Mouse (Mus musculus) liver, adult 2 months (tissue): Measurements from ENCODE around the gene Tarbp2. TPM values are rescaled to one million over a fixed set of nuclear protein-coding genes. Genes with fewer than 3 reads are reported as not detected.
A peak's percentile ranks its signal among the peaks of the same experiment; 100 is the strongest.

Source experiments
- DNase-seq: peaks from one replicate; pipeline ENCODE4 v3.0.0-alpha.2; 2011; ENCODE audit warnings: low read depth, low spot score; ENCODE audit errors: extremely low read depth
- H3K27ac ChIP-seq: fragments of 200-500 bp; replicated peaks from 2 replicates; pipeline ENCODE4 v1.5.1; 2012; ENCODE audit warnings: low read depth, mild to moderate bottlenecking, control low read depth, inconsistent platforms, low read length; ENCODE audit not compliant: insufficient read depth
- H3K27me3 ChIP-seq: fragments of 200-500 bp; 2 replicates; pipeline ENCODE4 v1.6.1; 2012; ENCODE audit warnings: mild to moderate bottlenecking, moderate library complexity, low read length, inconsistent platforms; ENCODE audit not compliant: control insufficient read depth, insufficient read depth
- H3K36me3 ChIP-seq: fragments of 200-500 bp; 2 replicates; pipeline ENCODE4 v1.6.1; 2012; ENCODE audit warnings: low read length, inconsistent platforms; ENCODE audit not compliant: control insufficient read depth, insufficient read depth
- H3K4me1 ChIP-seq: fragments of 200-500 bp; 2 replicates; pipeline ENCODE4 v1.6.1; 2011; ENCODE audit warnings: low read length; ENCODE audit not compliant: control insufficient read depth, insufficient read depth
- H3K4me3 ChIP-seq: fragments of 200-500 bp; 2 replicates; pipeline ENCODE4 v1.5.1; 2011; ENCODE audit warnings: low read depth, mild to moderate bottlenecking, control low read depth, low read length, moderate library complexity; ENCODE audit not compliant: insufficient read depth
- H3K79me2 ChIP-seq: fragments of 200-500 bp; 2 replicates; pipeline ENCODE4 v1.6.1; 2012; ENCODE audit warnings: inconsistent platforms, mild to moderate bottlenecking, low read length, moderate library complexity; ENCODE audit not compliant: control insufficient read depth, insufficient read depth
- H3K9ac ChIP-seq: fragments of 200-500 bp; 2 replicates; pipeline ENCODE4 v1.6.1; 2012; ENCODE audit warnings: low read depth, mild to moderate bottlenecking, control low read depth, inconsistent platforms, low read length
- CTCF ChIP-seq: fragments of 200-500 bp; IDR thresholded peaks from 2 replicates; pipeline ENCODE4 v1.5.1; 2011; ENCODE audit warnings: low read depth, low read length, control low read depth
- POLR2A ChIP-seq: fragments of 200-500 bp; IDR thresholded peaks from 2 replicates; pipeline ENCODE4 v1.6.1; 2011; ENCODE audit warnings: low read length, control low read depth; ENCODE audit not compliant: insufficient read depth; ENCODE audit errors: extremely low read depth
- WGBS: fragments of 180-500 bp; shearing (Covaris S2); methylation state at CpG from one replicate; pipeline ENCODE4 v1.1.7; 2018; 5-methylcytosine and 5-hydroxymethylcytosine counted together
- polyA plus RNA-seq: library from polyadenylated mRNA; depleted of rRNA; stranded (reverse); fragments of >200 nt; gene quantifications from 2 replicates; pipeline ENCODE4 v1.2.3, GENCODE M21; 2012
- total RNA-seq: library from RNA; depleted of rRNA; stranded (reverse); fragments of >200 nt; gene quantifications from 2 replicates; pipeline ENCODE4 v1.2.3, GENCODE M21; 2014

Tarbp2 gene
- total and polyA plus RNA-seq, 2 experiments, result 15.2 to 40.6 TPM

DNA sequence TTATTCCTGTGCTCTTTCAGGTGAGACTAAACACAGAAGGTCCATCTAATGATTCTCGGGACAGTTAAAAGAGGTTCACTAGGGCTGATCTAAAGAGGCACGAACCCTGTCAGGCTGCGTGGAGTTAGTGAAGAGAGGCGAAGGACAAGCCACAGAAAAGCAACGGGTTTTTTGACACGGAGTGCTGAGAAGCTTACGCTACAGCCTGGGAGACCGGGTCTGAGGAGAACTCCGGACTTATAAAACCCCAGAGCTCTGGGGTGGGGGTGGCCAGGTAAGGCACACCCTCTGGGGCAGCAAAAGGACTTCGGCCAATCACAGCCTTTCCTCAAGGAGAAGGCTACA is 389 bp upstream of the Tarbp2 start:
- DNase-seq, result no peak
- TF ChIP-seq CTCF, result no peak
- TF ChIP-seq POLR2A, result peak; percentile 85
- peaks cover 3% of the 10 kb centered on the region; the same call in 1 of the 2 replicates for H3K4me1 ChIP-seq
- H3K27ac ChIP-seq, result peak overlapping the region; percentile 69
- no peaks in the 10 kb centered on the region for H3K27me3 ChIP-seq
- peak overlapping the region; percentile 71 for H3K4me3 ChIP-seq
- no peaks in the 10 kb centered on the region for H3K79me2 ChIP-seq
- H3K36me3 ChIP-seq, result no peaks in the 10 kb centered on the region; the same call in 1 of the 2 replicates
- under 1% methylated on average over 10 of the region's 10 CpGs for WGBS
- peak overlapping the region; percentile 61 for H3K9ac ChIP-seq

DNA sequence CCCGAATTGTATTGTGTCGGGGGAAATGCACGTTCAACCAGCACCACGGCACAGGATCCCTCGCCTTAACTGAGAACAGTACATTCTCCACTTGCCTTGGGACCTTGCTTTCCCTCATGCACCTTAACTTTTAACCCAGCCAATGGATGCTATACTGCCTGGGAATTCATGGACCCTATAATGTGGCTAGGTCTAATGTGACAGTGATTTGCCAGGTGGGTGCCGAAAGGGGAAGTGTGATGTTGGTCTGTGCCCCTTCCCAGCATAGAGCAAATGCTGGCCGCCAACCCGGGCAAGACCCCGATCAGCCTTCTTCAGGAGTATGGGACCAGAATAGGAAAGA is 838 bp downstream of the Tarbp2 start:
- peak overlapping the region; percentile 22 for H3K27ac ChIP-seq
- H3K79me2 ChIP-seq, result no peaks in the 10 kb centered on the region
- 7% methylated on average over 9 of the region's 9 CpGs for WGBS
- TF ChIP-seq CTCF (no peak), POLR2A (no peak)
- no peak for DNase-seq
- H3K27me3 ChIP-seq, result no peaks in the 10 kb centered on the region
- peaks cover 3% of the 10 kb centered on the region; the same call in 1 of the 2 replicates for H3K4me1 ChIP-seq
- H3K4me3 ChIP-seq, result peak overlapping the region; percentile 81
- peak overlapping the region; percentile 70 for H3K9ac ChIP-seq
- H3K36me3 ChIP-seq, result peaks cover 2% of the 10 kb centered on the region; the same call in 1 of the 2 replicates

DNA sequence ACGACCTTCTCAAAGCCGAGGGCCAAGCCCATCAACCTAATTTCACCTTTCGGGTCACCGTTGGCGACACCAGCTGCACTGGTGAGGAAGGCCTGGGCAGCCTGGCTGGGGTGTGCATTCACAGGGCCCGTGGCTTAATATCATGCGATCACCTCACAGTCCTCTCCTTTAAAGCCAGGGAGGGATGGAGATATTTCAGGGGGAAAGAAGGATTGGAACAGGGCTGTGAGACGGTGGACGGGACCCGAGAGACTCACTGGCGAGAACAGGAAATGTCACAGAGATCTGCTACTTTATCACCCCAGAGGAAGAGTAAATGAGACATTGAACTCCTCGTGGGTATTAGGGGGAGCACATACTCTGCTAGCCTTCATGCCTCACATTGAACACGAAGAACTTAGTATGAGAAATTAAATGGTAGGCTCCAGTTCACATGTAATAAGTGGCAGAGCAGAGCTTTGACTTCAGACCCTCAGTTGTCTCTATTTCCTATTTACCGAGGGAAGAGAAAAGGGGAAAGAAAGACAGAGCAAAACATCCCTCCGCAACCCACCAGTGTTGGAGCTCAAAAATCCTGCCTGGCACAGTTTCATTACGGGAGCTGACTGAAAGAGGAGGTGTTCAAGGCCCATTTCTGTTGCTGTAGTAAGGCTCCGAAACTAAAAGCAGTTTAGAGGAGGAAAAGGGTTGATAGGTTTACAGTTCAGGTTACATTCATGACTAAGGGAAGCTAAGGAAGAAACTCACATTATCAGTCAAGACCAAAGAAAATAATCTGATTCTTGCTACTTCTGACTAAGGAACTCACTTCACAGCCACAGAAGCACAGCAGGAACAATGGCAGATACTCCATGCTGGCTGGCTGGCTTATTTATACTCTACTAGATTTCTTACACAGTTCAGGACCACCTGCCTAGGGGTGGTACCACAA is 1.5 kb downstream of the Tarbp2 start:
- Histone ChIP-seq H3K36me3 (peaks cover 2% of the 10 kb centered on the region; the same call in 1 of the 2 replicates), H3K4me3 (peak overlapping the region; percentile 81; the same call in 1 of the 2 replicates), H3K27ac (no peak overlapping the region), H3K9ac (peak overlapping the region; percentile 28), H3K79me2 (no peaks in the 10 kb centered on the region), H3K4me1 (peaks cover 3% of the 10 kb centered on the region; the same call in 1 of the 2 replicates), H3K27me3 (no peaks in the 10 kb centered on the region)
- WGBS, result 38% methylated on average over 17 of the region's 17 CpGs
- DNase-seq, result no peak
- TF ChIP-seq POLR2A, result no peak
- TF ChIP-seq CTCF, result no peak

DNA sequence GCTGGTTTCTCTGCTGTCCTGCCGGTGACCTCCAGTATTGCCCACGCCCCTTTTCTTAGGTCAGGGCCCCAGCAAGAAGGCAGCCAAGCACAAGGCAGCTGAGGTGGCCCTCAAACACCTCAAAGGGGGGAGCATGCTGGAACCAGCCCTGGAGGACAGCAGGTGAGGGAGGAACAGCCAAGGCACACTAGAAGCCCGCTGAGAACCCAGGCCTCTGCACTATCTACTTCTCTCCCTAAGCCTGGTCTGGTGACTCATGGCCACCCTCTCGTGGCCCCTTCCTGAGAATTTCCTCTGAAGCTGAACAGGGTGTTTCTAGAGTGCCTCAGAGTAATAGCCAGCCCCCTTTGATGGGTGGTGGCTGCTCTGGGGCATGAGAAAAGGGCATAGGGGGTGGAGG is 2.4 kb downstream of the Tarbp2 start:
- Histone ChIP-seq H3K27me3 (no peaks in the 10 kb centered on the region), H3K27ac (no peak overlapping the region), H3K9ac (no peak overlapping the region), H3K36me3 (peaks cover 2% of the 10 kb centered on the region; the same call in 1 of the 2 replicates), H3K4me3 (no peak overlapping the region), H3K79me2 (no peaks in the 10 kb centered on the region), H3K4me1 (peaks cover 3% of the 10 kb centered on the region; the same call in 1 of the 2 replicates)
- 81% methylated on average over 4 of the region's 4 CpGs for WGBS
- no peak for TF ChIP-seq CTCF
- TF ChIP-seq POLR2A, result no peak
- no peak for DNase-seq

DNA sequence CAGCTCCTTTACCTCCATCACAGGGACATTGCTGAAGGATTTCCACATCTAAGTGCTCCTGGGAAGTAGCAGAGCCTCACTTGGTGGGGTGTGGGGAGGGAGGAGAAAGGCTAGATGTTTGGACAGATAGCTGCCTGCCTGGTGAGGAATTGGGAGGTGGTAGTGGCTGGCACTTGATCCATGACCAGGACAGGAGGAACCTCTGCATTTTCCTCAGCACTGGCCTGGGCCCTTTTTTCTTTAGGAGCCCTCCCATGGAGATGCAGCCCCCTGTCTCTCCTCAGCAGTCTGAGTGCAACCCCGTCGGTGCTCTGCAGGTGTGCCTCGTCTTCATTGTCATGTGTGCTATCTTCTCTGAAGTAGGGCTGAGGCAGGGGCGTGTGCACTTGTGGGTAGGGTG is 3.5 kb downstream of the Tarbp2 start:
- no peaks in the 10 kb centered on the region for H3K79me2 ChIP-seq

DNA sequence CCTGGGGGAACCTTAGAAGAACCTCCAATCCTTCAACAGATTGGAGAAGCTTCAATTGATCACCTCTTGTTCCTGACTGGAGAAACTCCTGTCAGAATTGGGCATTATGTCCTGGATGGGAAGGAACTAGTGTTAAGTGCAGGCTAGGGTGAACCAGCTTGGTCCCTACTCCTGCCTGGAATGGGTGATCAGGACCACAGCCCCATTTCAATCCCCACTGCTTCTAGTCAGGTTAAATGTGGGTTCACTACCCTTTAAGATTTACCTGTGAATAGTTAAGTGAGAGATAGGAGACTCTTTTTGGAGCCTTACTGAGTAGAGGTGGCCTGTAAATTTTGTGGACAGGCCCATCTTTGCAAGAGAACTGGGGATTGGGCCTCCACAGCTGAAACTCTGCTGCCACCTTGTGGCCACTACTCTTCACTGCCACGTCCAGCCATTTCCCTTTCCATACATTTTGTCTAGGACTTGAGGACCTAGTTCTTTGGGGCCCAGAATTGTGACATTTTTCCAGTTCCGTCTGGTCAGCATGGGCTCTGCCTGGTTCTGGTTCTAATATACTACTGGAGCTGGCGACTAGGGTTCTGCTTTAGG is 7.0 kb downstream of the Tarbp2 start, which contains the start of gene Npff:
Gene Npff (minus strand): TSS at position 51 of the 594 bp plus-strand sequence.
- WGBS, result 15% methylated on average over 3 of the region's 3 CpGs
- Histone ChIP-seq H3K9ac (no peak within 1 kb of the TSS), H3K27me3 (no peaks in the 10 kb centered on the region), H3K79me2 (no peaks in the 10 kb centered on the region), H3K36me3 (peaks cover 16% of the 10 kb centered on the region; the same call in 1 of the 2 replicates), H3K4me3 (no peak within 1 kb of the TSS), H3K27ac (no peak within 1 kb of the TSS), H3K4me1 (no peaks in the 10 kb centered on the region)
- DNase-seq, result peak; percentile 43
- TF ChIP-seq CTCF, result peak; percentile 92
- no peak for TF ChIP-seq POLR2A

More for the DNA sequence above, 3.5 kb downstream of the Tarbp2 start:
- no peak for DNase-seq
- no peak overlapping the region for H3K4me3 ChIP-seq
- TF ChIP-seq POLR2A, result no peak
- TF ChIP-seq CTCF, result no peak
- 89% methylated on average over 4 of the region's 4 CpGs for WGBS
- H3K27me3 ChIP-seq, result no peaks in the 10 kb centered on the region
- peaks cover 3% of the 10 kb centered on the region; the same call in 1 of the 2 replicates for H3K4me1 ChIP-seq
- no peak overlapping the region for H3K27ac ChIP-seq
- peaks cover 5% of the 10 kb centered on the region; the same call in 1 of the 2 replicates for H3K36me3 ChIP-seq
- H3K9ac ChIP-seq, result no peak overlapping the region
